Mouse (Mus musculus): Measurements from ENCODE around the gene Ubtfl1.

GRCm38 (mm10) chr9:18431687-18432086 is 27.5 kb downstream of the Ubtfl1 start:
- TF ChIP-seq GATA1 (IDR thresholded peaks at IDR 0.05; ENCODE audit: low read length) (no peak), TAL1 (IDR thresholded peaks at IDR 0.05; ENCODE audit: low read length) (no peak)
